Mouse (Mus musculus) liver, embryonic 14.5 days (tissue): ENCODE data around the gene Map2k7.

Experiments
- CTCF ChIP-seq: IDR thresholded peaks from 2 replicates; pipeline ENCODE4 v1.5.1; 2016; ENCODE audit warnings: antibody characterized with exemption, low read depth, control low read depth
- EP300 ChIP-seq: IDR thresholded peaks from 2 replicates; pipeline ENCODE4 v1.6.1; 2016; ENCODE audit warnings: antibody characterized with exemption, low read depth

- TF ChIP-seq CTCF (peak; percentile 68), EP300 (no peak)
These were observed 29.1 kb downstream of the Map2k7 start for GRCm38 (mm10) chr8:4267627-4268026.
